In the genomic region with DNA sequence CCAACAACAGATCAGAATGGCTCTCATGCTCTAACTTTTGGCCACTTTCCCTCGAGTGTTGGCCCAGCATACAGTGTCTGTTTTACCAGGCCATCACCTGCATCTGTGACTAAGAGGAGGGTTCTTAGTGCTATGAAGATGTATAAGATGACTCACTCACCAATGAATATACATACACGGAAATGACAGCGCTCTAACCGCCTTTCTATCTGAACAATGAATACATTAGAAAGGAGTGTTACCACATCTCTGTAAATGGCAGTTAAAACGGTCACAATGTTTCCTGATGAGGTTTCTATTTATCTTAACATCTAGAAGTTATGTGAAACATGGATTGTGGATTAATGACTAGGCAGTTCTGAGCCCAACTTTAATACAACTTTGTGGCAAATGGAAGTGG, we compare ENCODE assay signal across 19 mouse cellular contexts.
A peak's percentile ranks its signal among the peaks of the same experiment; 100 is the strongest.
DNase-seq lines count a peak whose midpoint lies in the region; ATAC-seq and TF ChIP-seq lines count a peak whose summit lies in the region.
"Had no signal": no experiment of that assay in that cellular context is flagged by ENCODE, and none has a peak within 500 bp of the region (broad histone marks: within the 10 kb centered on the region; RNA-seq: fewer than 3 reads in every experiment).

No protein-coding gene starts in this region.

- no peak for DNase-seq in frontal cortex, postnatal 14 days (ENCODE audit: low spot score in 2 of 2)
- DNase-seq in thymus, postnatal 0 days (ENCODE audit: low spot score) = peak; percentile 42
- no peak for DNase-seq in thymus, adult 2 months
- DNase-seq in layer of hippocampus, adult 9-11 months = no peak
- DNase-seq in cerebellum, postnatal 10 days = no peak
- DNase-seq: adrenal gland, postnatal 10 days; cerebellum, adult 2 months; cerebellum, postnatal 14 days; forebrain, postnatal 0 days; gastrocnemius, postnatal 36 days; heart, adult 18-20 months; heart, postnatal 14 days had no signal

- TF ChIP-seq CTCF in thymus, adult 2 months (IDR thresholded peaks at IDR 0.05; ENCODE audit: borderline replicate concordance, control insufficient read depth, extremely low read depth, insufficient read depth, low read length, poor library complexity) = no peak

- TF ChIP-seq POLR2A in thymus, adult 2 months (IDR thresholded peaks at IDR 0.05; ENCODE audit: control insufficient read depth, extremely low read depth, insufficient read depth, low read length, poor library complexity) = no peak

- no peak overlapping the region for H3K27ac ChIP-seq in thymus, adult 2 months (ENCODE audit: control insufficient read depth, insufficient read depth, low read length)
- H3K27ac ChIP-seq: embryonic facial prominence, embryonic 13.5 days; forebrain, embryonic 12.5 days; heart, embryonic 15.5 days; hindbrain, embryonic 10.5 days; hindbrain, embryonic 14.5 days had no signal

- H3K27me3 ChIP-seq in thymus, adult 2 months (ENCODE audit: control insufficient read depth, insufficient read depth, low read length) = no peaks in the 10 kb centered on the region
- H3K27me3 ChIP-seq: embryonic facial prominence, embryonic 13.5 days; forebrain, embryonic 12.5 days; heart, embryonic 15.5 days had no signal

- 12% methylated on average over 5 of the region's 5 CpGs for WGBS in thymus, adult 2 months

- H3K36me3 ChIP-seq in thymus, adult 2 months (ENCODE audit: control insufficient read depth, insufficient read depth, low read length) = no peaks in the 10 kb centered on the region
- H3K36me3 ChIP-seq: embryonic facial prominence, embryonic 13.5 days; forebrain, embryonic 12.5 days; heart, embryonic 15.5 days; hindbrain, embryonic 10.5 days had no signal

- peak; percentile 81 for ATAC-seq in frontal cortex, adult (ENCODE audit: low TSS enrichment)
- ATAC-seq in megakaryocyte, adult 5-6 weeks (ENCODE audit: poor library complexity, severe bottlenecking) = peak; percentile 53
- ATAC-seq: forebrain, postnatal 0 days had no signal

- H3K4me1 ChIP-seq in thymus, adult 2 months (replicated peaks; ENCODE audit: control insufficient read depth, insufficient read depth, low read length) = peaks cover 5% of the 10 kb centered on the region
- H3K4me1 ChIP-seq: embryonic facial prominence, embryonic 13.5 days; heart, embryonic 15.5 days; hindbrain, embryonic 10.5 days had no signal

- no peak overlapping the region for H3K4me3 ChIP-seq in thymus, adult 2 months (ENCODE audit: control insufficient read depth, insufficient read depth, low read length)
- H3K4me3 ChIP-seq: embryonic facial prominence, embryonic 13.5 days; forebrain, embryonic 12.5 days; heart, embryonic 15.5 days; hindbrain, embryonic 10.5 days had no signal
